11 mouse cellular contexts compared by ENCODE assay signal in the genomic region with DNA sequence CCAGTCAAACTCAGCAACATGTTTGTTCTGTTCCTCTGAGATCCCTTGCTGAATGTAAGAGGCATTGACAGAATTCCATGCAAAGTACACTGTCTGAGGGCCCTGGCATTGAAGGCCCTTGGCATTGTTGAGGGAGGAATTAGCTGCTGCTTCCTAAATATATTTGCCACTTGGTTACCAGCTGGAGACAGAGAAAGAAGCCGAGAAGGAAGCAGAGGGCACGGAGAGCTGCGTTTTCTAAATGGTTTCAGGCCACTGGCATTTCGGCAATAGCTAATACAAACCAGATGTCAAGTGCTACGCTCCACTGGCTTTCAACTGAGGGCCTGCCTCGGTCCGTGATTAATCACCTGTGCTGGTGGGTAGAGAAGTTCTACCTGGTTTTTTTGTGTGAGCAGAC.
A peak's percentile ranks its signal among the peaks of the same experiment; 100 is the strongest.
DNase-seq lines count a peak whose midpoint lies in the region; ATAC-seq and TF ChIP-seq lines count a peak whose summit lies in the region.
"Had no signal": no experiment of that assay in that cellular context is flagged by ENCODE, and none has a peak within 500 bp of the region (broad histone marks: within the 10 kb centered on the region; RNA-seq: fewer than 3 reads in every experiment).

No protein-coding gene starts in this region.

- under 1% methylated on average over 7 of the region's 7 CpGs for WGBS in forebrain, embryonic 10.5 days
- WGBS in kidney, adult 2 months: 16% methylated on average over 7 of the region's 7 CpGs
- WGBS in midbrain, embryonic 11.5 days: under 1% methylated on average over 7 of the region's 7 CpGs
- WGBS in liver, embryonic 12.5 days (ENCODE audit: insufficient replicate concordance): 46% methylated on average over 7 of the region's 7 CpGs

- H3K4me2 ChIP-seq in midbrain, embryonic 11.5 days: peak overlapping the region; percentile 12
- H3K4me2 ChIP-seq in liver, embryonic 12.5 days: no peak overlapping the region

- peak overlapping the region; percentile 18 for H3K4me3 ChIP-seq in forebrain, embryonic 10.5 days
- no peak overlapping the region for H3K4me3 ChIP-seq in kidney, adult 2 months (ENCODE audit: insufficient read depth, low read depth, low read length)
- no peak overlapping the region for H3K4me3 ChIP-seq in midbrain, embryonic 11.5 days (ENCODE audit: low read depth, low read length)
- H3K4me3 ChIP-seq in liver, embryonic 12.5 days: no peak overlapping the region
- H3K4me3 ChIP-seq: gastrocnemius, adult 2 months; megakaryocyte, embryonic 14.5 days had no signal

- intact Hi-C loops in left cerebral cortex, postnatal 14 days (cut with DNase I): no loop called here

- TF ChIP-seq CTCF in brain, embryonic 14.5 days (IDR thresholded peaks at IDR 0.05; ENCODE audit: borderline replicate concordance, extremely low read depth, insufficient read depth, insufficient read length): no peak
- TF ChIP-seq CTCF in kidney, adult 2 months (conservative IDR thresholded peaks at IDR 0.05; ENCODE audit: insufficient read depth, insufficient read length, low read depth, low read length): no peak

- no peaks in the 10 kb centered on the region for H3K36me3 ChIP-seq in forebrain, embryonic 10.5 days (replicated peaks)
- no peaks in the 10 kb centered on the region for H3K36me3 ChIP-seq in kidney, adult 2 months (ENCODE audit: control insufficient read depth, insufficient read depth, low read length)
- H3K36me3 ChIP-seq in midbrain, embryonic 11.5 days (ENCODE audit: control insufficient read depth, insufficient read depth, low read length): no peaks in the 10 kb centered on the region
- H3K36me3 ChIP-seq in liver, embryonic 12.5 days: no peaks in the 10 kb centered on the region

- DNase-seq in brain, embryonic 14.5 days (ENCODE audit: low read depth): peak; percentile 74
- DNase-seq in forebrain, embryonic 10.5 days (ENCODE audit: extremely low spot score, low spot score): peak; percentile 59
- peak; percentile 43 for DNase-seq in kidney, adult 2 months
- DNase-seq in midbrain, embryonic 11.5 days (ENCODE audit: low spot score, missing footprints): peak; percentile 94
- DNase-seq in left cerebral cortex, postnatal 14 days (ENCODE audit: low spot score in 2 of 2): no peak
- DNase-seq in adrenal gland, adult 8-10 months: no peak
- no peak for DNase-seq in cerebellum, adult 9-11 months
- DNase-seq: gastrocnemius, adult 2 months; spleen, adult 18-20 months had no signal

- peak; percentile 69 for ATAC-seq in midbrain, embryonic 11.5 days (ENCODE audit: low FRiP score)
- no peak for ATAC-seq in liver, embryonic 12.5 days

- no peaks in the 10 kb centered on the region for H3K9me3 ChIP-seq in forebrain, embryonic 10.5 days
- H3K9me3 ChIP-seq in midbrain, embryonic 11.5 days (ENCODE audit: control insufficient read depth, low read length): no peaks in the 10 kb centered on the region
- H3K9me3 ChIP-seq in liver, embryonic 12.5 days (replicated peaks): no peaks in the 10 kb centered on the region
- H3K9me3 ChIP-seq: megakaryocyte, embryonic 14.5 days had no signal

- peaks cover 36% of the 10 kb centered on the region for H3K27me3 ChIP-seq in forebrain, embryonic 10.5 days (ENCODE audit: poor library complexity, severe bottlenecking)
- H3K27me3 ChIP-seq in kidney, adult 2 months (replicated peaks; ENCODE audit: control insufficient read depth, insufficient read depth, low read length): no peaks in the 10 kb centered on the region
- 0 out of 2 replicates have a peak, but pooled peaks cover 2% of the 10 kb centered on the region for H3K27me3 ChIP-seq in midbrain, embryonic 11.5 days (ENCODE audit: control insufficient read depth, insufficient read depth, low read length)
- no peaks in the 10 kb centered on the region for H3K27me3 ChIP-seq in liver, embryonic 12.5 days (replicated peaks)
- H3K27me3 ChIP-seq: megakaryocyte, embryonic 14.5 days had no signal

- H3K4me1 ChIP-seq in forebrain, embryonic 10.5 days: peaks cover 41% of the 10 kb centered on the region
- no peaks in the 10 kb centered on the region; the same call in 1 of the 2 replicates for H3K4me1 ChIP-seq in kidney, adult 2 months (ENCODE audit: control insufficient read depth, insufficient read depth, low read length)
- peaks cover 16% of the 10 kb centered on the region for H3K4me1 ChIP-seq in midbrain, embryonic 11.5 days (ENCODE audit: control insufficient read depth, insufficient read depth, low read length)
- no peaks in the 10 kb centered on the region for H3K4me1 ChIP-seq in liver, embryonic 12.5 days
- H3K4me1 ChIP-seq: megakaryocyte, embryonic 14.5 days had no signal

- no peak for TF ChIP-seq POLR2A in brain, embryonic 14.5 days (IDR thresholded peaks at IDR 0.05; ENCODE audit: borderline replicate concordance, extremely low read depth, insufficient read depth, insufficient read length, poor library complexity, severe bottlenecking)
- no peak for TF ChIP-seq POLR2A in kidney, adult 2 months (IDR thresholded peaks at IDR 0.05; ENCODE audit: low read depth, low read length)

- no peak overlapping the region for H3K9ac ChIP-seq in midbrain, embryonic 11.5 days (ENCODE audit: low read length)
- H3K9ac ChIP-seq in liver, embryonic 12.5 days: no peak overlapping the region

- peak overlapping the region; percentile 70 for H3K27ac ChIP-seq in forebrain, embryonic 10.5 days
- H3K27ac ChIP-seq in kidney, adult 2 months (ENCODE audit: insufficient read depth, low read depth, low read length): no peak overlapping the region
- H3K27ac ChIP-seq in midbrain, embryonic 11.5 days (ENCODE audit: low read depth, low read length): no peak overlapping the region; the same call in 1 of the 2 replicates
- no peak overlapping the region for H3K27ac ChIP-seq in liver, embryonic 12.5 days
- H3K27ac ChIP-seq: gastrocnemius, adult 2 months had no signal

Comparison
In these comparisons a context has a peak if more than half of its experiments do, and no peak if none do; other contexts are left out.
1. DNase-seq: peak in brain, embryonic 14.5 days (single experiment), forebrain, embryonic 10.5 days (single experiment), kidney, adult 2 months (single experiment) and midbrain, embryonic 11.5 days (single experiment); none in left cerebral cortex, postnatal 14 days (0 of 2), adrenal gland, adult 8-10 months (single experiment) and cerebellum, adult 9-11 months (single experiment).